Mouse (Mus musculus) effector memory CD4-positive, alpha-beta T cell, adult 5 months (primary cell): Measurements from ENCODE around the gene Neu4. TPM values are rescaled to one million over a fixed set of nuclear protein-coding genes. Genes with fewer than 3 reads are reported as not detected.

Experiments
- polyA plus RNA-seq: library from polyadenylated mRNA; unstranded; fragments of 100-300 nt; shearing (Covaris generic); gene quantifications from one replicate; pipeline ENCODE4 v1.2.1, GENCODE M21; 2017

The Neu4 gene
- polyA plus RNA-seq: 0.14 TPM

DNA sequence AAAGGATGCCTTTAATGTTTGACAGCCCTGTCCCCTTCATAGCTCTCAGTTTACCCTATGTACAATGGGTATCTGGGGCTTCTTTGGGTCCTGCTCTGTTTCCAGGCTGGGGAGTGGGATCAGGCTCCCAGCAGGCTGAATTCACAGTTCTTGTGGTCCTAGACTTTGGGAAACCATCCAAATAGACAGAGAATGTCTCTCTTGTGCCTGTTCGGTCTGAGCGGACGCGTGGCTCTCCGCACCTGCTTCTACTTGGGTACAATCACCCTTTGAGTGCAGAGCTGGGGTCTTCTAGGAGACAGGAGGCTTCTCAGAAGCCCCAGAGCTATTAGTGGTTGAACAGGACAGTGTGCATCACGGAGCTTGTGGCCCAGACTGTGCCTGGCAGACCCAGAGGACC is at the start of gene Neu4:
Neu4 (plus strand) TSS at position 301 of the 400 bp plus-strand sequence.

GRCm38 (mm10) chr1:93990209-93990608 is 30.0 kb upstream of the Neu4 start, which contains the start of gene Gal3st2c:
Gal3st2c (plus strand) TSS chr1:93990509.

DNA sequence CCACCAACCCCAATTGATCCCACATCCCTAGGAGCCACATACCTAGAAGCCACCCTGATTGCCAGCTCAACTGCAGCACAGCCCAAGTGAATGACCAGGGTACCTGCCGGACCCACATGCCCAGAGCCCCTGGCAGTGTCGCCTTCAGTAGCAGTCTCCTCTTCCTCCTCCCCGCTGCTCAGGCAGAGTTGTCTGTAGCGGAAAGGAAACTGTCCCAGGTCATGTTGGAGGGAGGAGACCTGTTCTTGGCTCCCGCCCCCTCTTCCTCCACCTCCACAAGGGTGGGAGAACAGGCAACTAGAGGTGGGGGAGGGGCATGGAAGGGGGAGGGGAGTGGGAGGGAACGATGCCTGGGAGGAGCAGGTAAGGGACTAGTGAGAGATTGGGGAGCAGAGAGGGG is 32.1 kb downstream of the Neu4 start, which contains the start of gene Pdcd1:
Pdcd1 (minus strand) TSS at position 181 of the 400 bp plus-strand sequence.

Other genes with a start within 250 kb of the Neu4 start
- 47.6 TPM for gene Dtymk, start 218.5 kb upstream of the Neu4 start, polyA plus RNA-seq
- 52.7 TPM for gene Ing5, start 216.5 kb upstream of the Neu4 start, polyA plus RNA-seq
- 23.7 TPM for gene D2hgdh, start 195.5 kb upstream of the Neu4 start, polyA plus RNA-seq
- gene Gal3st2, start 159.1 kb upstream of the Neu4 start, polyA plus RNA-seq: not detected
- gene Gal3st2b, start 102.1 kb upstream of the Neu4 start, polyA plus RNA-seq: not detected
- 0.10 TPM for gene Gal3st2c, start 29.9 kb upstream of the Neu4 start, polyA plus RNA-seq
- 188 TPM for gene Pdcd1, start 32.1 kb downstream of the Neu4 start, polyA plus RNA-seq